Mouse (Mus musculus) stomach, postnatal 0 days (tissue): Measurements from ENCODE around the gene Sema3e.

Experiments
- CTCF ChIP-seq: IDR thresholded peaks from 2 replicates; pipeline ENCODE4 v1.5.1; 2016; ENCODE audit warnings: antibody characterized with exemption, low read depth, mild to moderate bottlenecking, moderate library complexity
- EP300 ChIP-seq: optimal IDR thresholded peaks from 2 replicates; pipeline ENCODE3; 2016; ENCODE audit warnings: antibody characterized with exemption

DNA sequence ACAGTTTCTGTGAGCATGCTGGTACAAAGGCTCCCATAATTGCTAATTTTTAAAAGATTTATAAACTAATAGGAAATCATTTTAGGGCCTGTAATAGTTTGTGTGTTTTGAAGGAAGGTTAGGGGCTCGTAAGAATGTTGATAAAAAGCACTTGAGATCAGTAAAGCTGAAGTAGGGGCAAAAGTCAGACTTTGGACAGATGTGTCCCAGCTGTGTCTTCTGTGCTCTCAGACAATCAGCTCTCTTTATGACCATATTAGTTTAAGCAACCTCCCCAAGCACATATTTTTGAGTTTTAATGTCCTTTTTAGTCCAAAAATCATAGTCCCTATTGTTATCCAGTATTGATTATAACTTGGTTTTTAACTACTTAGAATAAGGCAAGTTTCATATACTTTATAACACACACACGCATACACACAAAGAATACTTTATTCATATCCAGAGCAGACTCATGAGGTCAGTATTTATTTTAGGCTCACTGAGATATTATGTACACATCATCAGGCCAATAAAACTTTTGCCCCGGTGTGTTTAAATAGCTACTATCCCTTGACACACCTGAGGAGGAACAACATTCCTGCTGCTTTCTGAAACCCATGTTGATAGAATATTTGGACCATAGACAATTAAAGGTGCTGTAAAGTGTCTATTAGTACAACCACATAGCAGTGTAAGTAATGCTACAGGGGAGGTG lies 173.4 kb downstream of the Sema3e start:
- no peak for TF ChIP-seq CTCF
- no peak for TF ChIP-seq EP300
